Comparison of ENCODE assay signal across 8 mouse cellular contexts in genomic region chr10:121297054-121297701, GRCm38 (mm10). TPM values are rescaled to one million over a fixed set of nuclear protein-coding genes. Genes with fewer than 3 reads are reported as not detected.
DNase-seq lines count a peak whose midpoint lies in the region; ATAC-seq lines count a peak whose summit lies in the region.

No protein-coding gene starts in this region.

- H3K9ac ChIP-seq in heart, embryonic 15.5 days, result no peak overlapping the region
- H3K9ac ChIP-seq in kidney, embryonic 16.5 days (replicated peaks; ENCODE audit: low read length), result peak overlapping the region; percentile 55; the same call in 1 of the 2 replicates

- H3K27me3 ChIP-seq in heart, embryonic 15.5 days, result no peaks in the 10 kb centered on the region; the same call in 1 of the 2 replicates
- peaks cover 9% of the 10 kb centered on the region; the same call in 1 of the 2 replicates for H3K27me3 ChIP-seq in kidney, embryonic 16.5 days (ENCODE audit: insufficient read depth, low read length)

- peak overlapping the region; percentile 33 for H3K4me3 ChIP-seq in heart, embryonic 15.5 days
- H3K4me3 ChIP-seq in kidney, embryonic 16.5 days (ENCODE audit: low read length), result peak overlapping the region; percentile 39

- WGBS in heart, embryonic 15.5 days, result 23% methylated on average over 25 of the region's 25 CpGs
- 15% methylated on average over 25 of the region's 25 CpGs for WGBS in kidney, embryonic 16.5 days

- H3K4me1 ChIP-seq in heart, embryonic 15.5 days (replicated peaks), result peaks cover 9% of the 10 kb centered on the region
- H3K4me1 ChIP-seq in kidney, embryonic 16.5 days (ENCODE audit: insufficient read depth, low read length), result peaks cover 10% of the 10 kb centered on the region; the same call in 1 of the 2 replicates

- no peak overlapping the region for H3K27ac ChIP-seq in heart, embryonic 15.5 days
- H3K27ac ChIP-seq in kidney, embryonic 16.5 days (ENCODE audit: low read length), result no peak overlapping the region

- peak; percentile 61; the same call in 1 of the 2 replicates for ATAC-seq in heart, embryonic 15.5 days (replicated peaks; ENCODE audit: insufficient number of reproducible peaks, insufficient read depth, low FRiP score, low read depth)
- ATAC-seq in kidney, embryonic 16.5 days (ENCODE audit: low FRiP score, low TSS enrichment), result peak; percentile 85; the same call in 1 of the 2 replicates

- peak; percentile 19 for DNase-seq in right cerebral cortex, postnatal 14 days
- no peak for DNase-seq in right cerebral cortex, postnatal 25 days
- peak; percentile 74 for DNase-seq in embryo, embryonic 11 days
- peak; percentile 80 for DNase-seq in lung, postnatal 10 days
- peak; percentile 59 for DNase-seq in retina, postnatal 1 day
- DNase-seq in frontal cortex, postnatal 10 days (ENCODE audit: low spot score in 2 of 2), result no peak

- H3K4me2 ChIP-seq in heart, embryonic 15.5 days, result peak overlapping the region; percentile 59
- H3K4me2 ChIP-seq in kidney, embryonic 16.5 days (replicated peaks; ENCODE audit: low read depth, low read length), result peak overlapping the region; percentile 72

- no peaks in the 10 kb centered on the region for H3K9me3 ChIP-seq in heart, embryonic 15.5 days (replicated peaks)
- no peaks in the 10 kb centered on the region for H3K9me3 ChIP-seq in kidney, embryonic 16.5 days (ENCODE audit: low read length)

- H3K36me3 ChIP-seq in heart, embryonic 15.5 days, result no peaks in the 10 kb centered on the region
- H3K36me3 ChIP-seq in kidney, embryonic 16.5 days (ENCODE audit: insufficient read depth, low read length), result no peaks in the 10 kb centered on the region

RNA-seq across cellular contexts. Expression of gene Tbc1d30, which starts 53.9 kb away (rescaled TPM):
- 1.4 and 2.3 TPM in 2 replicates for polyA plus RNA-seq in heart, embryonic 15.5 days (2015; fragmentation: Nextera tagmentation; extraction: Ambion mirVana)
- 0.80 and 0.95 TPM in 2 replicates for polyA plus RNA-seq in kidney, embryonic 16.5 days (2015; fragmentation: Nextera tagmentation; extraction: Ambion mirVana)

Comparison
In these comparisons a context has a peak if more than half of its experiments do, and no peak if none do; other contexts are left out.
1. DNase-seq: peak in right cerebral cortex, postnatal 14 days (single experiment), embryo, embryonic 11 days (single experiment), lung, postnatal 10 days (single experiment) and retina, postnatal 1 day (single experiment); none in right cerebral cortex, postnatal 25 days (single experiment) and frontal cortex, postnatal 10 days (0 of 2).